In the genomic region with DNA sequence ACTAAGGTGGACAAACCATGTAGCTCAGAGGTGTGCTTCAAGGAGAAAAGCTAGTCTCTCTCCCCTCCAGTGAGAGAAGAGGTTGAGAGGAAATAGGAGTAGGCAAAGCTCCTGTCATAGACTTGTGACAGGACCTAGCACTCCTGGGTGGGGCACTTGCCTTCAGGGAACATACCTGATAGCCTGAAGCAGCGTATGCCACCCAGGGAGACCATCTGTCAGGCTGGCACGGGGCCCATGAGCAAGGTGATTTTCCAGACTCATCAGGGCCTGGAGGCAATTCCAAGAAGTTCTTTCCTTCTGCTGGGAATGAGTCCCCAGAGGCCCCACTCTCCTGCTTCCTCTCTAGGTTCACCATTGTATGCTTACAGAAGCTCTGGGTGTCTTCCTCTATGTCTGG, we compare ENCODE assay signal across 13 mouse cellular contexts. TPM values are rescaled to one million over a fixed set of nuclear protein-coding genes. Genes with fewer than 3 reads are reported as not detected.
DNase-seq lines count a peak whose midpoint lies in the region; ATAC-seq lines count a peak whose summit lies in the region.
"Had no signal": no experiment of that assay in that cellular context is flagged by ENCODE, and none has a peak within 500 bp of the region (broad histone marks: within the 10 kb centered on the region; RNA-seq: fewer than 3 reads in every experiment).

No protein-coding gene starts in this region.

- H3K27me3 ChIP-seq in forebrain, embryonic 10.5 days (ENCODE audit: poor library complexity, severe bottlenecking) = no peaks in the 10 kb centered on the region
- no peaks in the 10 kb centered on the region for H3K27me3 ChIP-seq in forebrain, embryonic 15.5 days
- H3K27me3 ChIP-seq in neural tube, embryonic 13.5 days = 0 out of 2 replicates have a peak, but pooled peaks cover 3% of the 10 kb centered on the region
- H3K27me3 ChIP-seq in neural tube, embryonic 15.5 days (replicated peaks) = no peaks in the 10 kb centered on the region
- H3K27me3 ChIP-seq in midbrain, embryonic 13.5 days = no peaks in the 10 kb centered on the region
- H3K27me3 ChIP-seq: embryonic facial prominence, embryonic 12.5 days; heart, embryonic 13.5 days; lung, embryonic 15.5 days had no signal

- peak overlapping the region; percentile 51; the same call in 1 of the 2 replicates for H3K27ac ChIP-seq in forebrain, embryonic 10.5 days
- H3K27ac ChIP-seq in forebrain, embryonic 15.5 days (replicated peaks) = no peak overlapping the region
- H3K27ac ChIP-seq in neural tube, embryonic 13.5 days (replicated peaks) = peak overlapping the region; percentile 38; the same call in 1 of the 2 replicates
- no peak overlapping the region for H3K27ac ChIP-seq in neural tube, embryonic 15.5 days (replicated peaks)
- H3K27ac ChIP-seq in midbrain, embryonic 13.5 days = peak overlapping the region; percentile 10; the same call in 1 of the 2 replicates
- H3K27ac ChIP-seq: embryonic facial prominence, embryonic 12.5 days; heart, embryonic 13.5 days; lung, embryonic 15.5 days had no signal

- no peak overlapping the region for H3K4me3 ChIP-seq in forebrain, embryonic 10.5 days
- no peak overlapping the region for H3K4me3 ChIP-seq in forebrain, embryonic 15.5 days
- no peak overlapping the region for H3K4me3 ChIP-seq in neural tube, embryonic 13.5 days
- H3K4me3 ChIP-seq in neural tube, embryonic 15.5 days (replicated peaks) = no peak overlapping the region
- H3K4me3 ChIP-seq in midbrain, embryonic 13.5 days (replicated peaks) = no peak overlapping the region
- H3K4me3 ChIP-seq: embryonic facial prominence, embryonic 12.5 days; heart, embryonic 13.5 days; lung, embryonic 15.5 days had no signal

- no peak overlapping the region for H3K4me2 ChIP-seq in forebrain, embryonic 15.5 days (replicated peaks)
- H3K4me2 ChIP-seq in neural tube, embryonic 13.5 days = no peak overlapping the region
- H3K4me2 ChIP-seq in neural tube, embryonic 15.5 days = no peak overlapping the region
- H3K4me2 ChIP-seq in midbrain, embryonic 13.5 days (replicated peaks) = no peak overlapping the region
- H3K4me2 ChIP-seq: embryonic facial prominence, embryonic 12.5 days; heart, embryonic 13.5 days; lung, embryonic 15.5 days had no signal

- H3K4me1 ChIP-seq in forebrain, embryonic 10.5 days = peaks cover 58% of the 10 kb centered on the region
- H3K4me1 ChIP-seq in forebrain, embryonic 15.5 days = peaks cover 31% of the 10 kb centered on the region
- H3K4me1 ChIP-seq in neural tube, embryonic 13.5 days (replicated peaks) = peaks cover 49% of the 10 kb centered on the region
- H3K4me1 ChIP-seq in neural tube, embryonic 15.5 days = peaks cover 17% of the 10 kb centered on the region
- H3K4me1 ChIP-seq in midbrain, embryonic 13.5 days (replicated peaks) = peaks cover 59% of the 10 kb centered on the region

- WGBS in forebrain, embryonic 10.5 days = 72% methylated on average over 2 of the region's 2 CpGs
- WGBS in forebrain, embryonic 15.5 days = 53% methylated on average over 2 of the region's 2 CpGs
- 51% methylated on average over 2 of the region's 2 CpGs for WGBS in neural tube, embryonic 13.5 days
- whole genome bisulfite sequencing in neural tube, embryonic 15.5 days = 48% methylated on average over 2 of the region's 2 CpGs
- WGBS in midbrain, embryonic 13.5 days = 60% methylated on average over 2 of the region's 2 CpGs

- no peak overlapping the region for H3K9ac ChIP-seq in forebrain, embryonic 15.5 days (replicated peaks)
- no peak overlapping the region for H3K9ac ChIP-seq in neural tube, embryonic 13.5 days
- H3K9ac ChIP-seq in neural tube, embryonic 15.5 days (replicated peaks) = no peak overlapping the region
- no peak overlapping the region for H3K9ac ChIP-seq in midbrain, embryonic 13.5 days (replicated peaks)
- H3K9ac ChIP-seq: embryonic facial prominence, embryonic 12.5 days; heart, embryonic 13.5 days; lung, embryonic 15.5 days had no signal

- DNase-seq in forebrain, embryonic 10.5 days (ENCODE audit: extremely low spot score, low spot score) = no peak
- no peak for DNase-seq in urinary bladder, postnatal 36 days (ENCODE audit: low spot score in 2 of 2)
- DNase-seq in adrenal gland, postnatal 14 days = no peak
- DNase-seq: kidney, postnatal 14 days had no signal

- no peaks in the 10 kb centered on the region for H3K36me3 ChIP-seq in forebrain, embryonic 10.5 days (replicated peaks)
- H3K36me3 ChIP-seq in forebrain, embryonic 15.5 days = no peaks in the 10 kb centered on the region
- no peaks in the 10 kb centered on the region for H3K36me3 ChIP-seq in neural tube, embryonic 13.5 days
- H3K36me3 ChIP-seq in neural tube, embryonic 15.5 days = no peaks in the 10 kb centered on the region
- no peaks in the 10 kb centered on the region for H3K36me3 ChIP-seq in midbrain, embryonic 13.5 days
- H3K36me3 ChIP-seq: embryonic facial prominence, embryonic 12.5 days; heart, embryonic 13.5 days; lung, embryonic 15.5 days had no signal

- ATAC-seq in forebrain, embryonic 15.5 days (replicated peaks) = no peak
- no peak for ATAC-seq in neural tube, embryonic 13.5 days (ENCODE audit: low read depth)
- ATAC-seq in neural tube, embryonic 15.5 days (ENCODE audit: low FRiP score) = no peak
- ATAC-seq in midbrain, embryonic 13.5 days = no peak
- ATAC-seq in frontal cortex, adult (ENCODE audit: low TSS enrichment) = no peak
- ATAC-seq: hindbrain, embryonic 16.5 days had no signal

- no peaks in the 10 kb centered on the region for H3K9me3 ChIP-seq in forebrain, embryonic 10.5 days
- H3K9me3 ChIP-seq in forebrain, embryonic 15.5 days = no peaks in the 10 kb centered on the region
- H3K9me3 ChIP-seq in neural tube, embryonic 13.5 days = no peaks in the 10 kb centered on the region
- no peaks in the 10 kb centered on the region for H3K9me3 ChIP-seq in neural tube, embryonic 15.5 days (replicated peaks)
- no peaks in the 10 kb centered on the region for H3K9me3 ChIP-seq in midbrain, embryonic 13.5 days
- H3K9me3 ChIP-seq: embryonic facial prominence, embryonic 12.5 days; heart, embryonic 13.5 days; lung, embryonic 15.5 days had no signal

RNA-seq across cellular contexts. Expression of gene Atp2c1, which starts 4.1 kb away (rescaled TPM):
- polyA plus RNA-seq in forebrain, embryonic 10.5 days (2016; fragmentation: Nextera tagmentation; extraction: Ambion mirVana) = 50.3 and 52.6 TPM in 2 replicates
- 91.8 and 95.0 TPM in 2 replicates for polyA plus RNA-seq in forebrain, embryonic 15.5 days (2015; fragmentation: Nextera tagmentation; extraction: Ambion mirVana)
- 97.1 and 100 TPM in 2 replicates for polyA plus RNA-seq in neural tube, embryonic 13.5 days (2015; fragmentation: Nextera tagmentation; extraction: Ambion mirVana)
- polyA plus RNA-seq in neural tube, embryonic 15.5 days (2015; fragmentation: Nextera tagmentation; extraction: Ambion mirVana) = 86.7 and 90.0 TPM in 2 replicates
- polyA plus RNA-seq in midbrain, embryonic 13.5 days (2015; fragmentation: Nextera tagmentation; extraction: Ambion mirVana) = 85.8 and 89.0 TPM in 2 replicates
- total RNA-seq in adrenal gland, postnatal 14 days (2021) = 61.7 and 63.8 TPM in 2 replicates

Comparison
In these comparisons a context has a peak if more than half of its experiments do, and no peak if none do; other contexts are left out.
1. H3K27ac ChIP-seq: peak in forebrain, embryonic 10.5 days (single experiment), neural tube, embryonic 13.5 days (single experiment) and midbrain, embryonic 13.5 days (single experiment); none in forebrain, embryonic 15.5 days (single experiment) and neural tube, embryonic 15.5 days (single experiment).